Mouse (Mus musculus): ENCODE measurements around the gene Mcm10. TPM values are rescaled to one million over a fixed set of nuclear protein-coding genes. Genes with fewer than 3 reads are reported as not detected.

Mcm10 gene
- polyA plus RNA-seq, 1 experiment from 2014 or later = 66.0 TPM

DNA sequence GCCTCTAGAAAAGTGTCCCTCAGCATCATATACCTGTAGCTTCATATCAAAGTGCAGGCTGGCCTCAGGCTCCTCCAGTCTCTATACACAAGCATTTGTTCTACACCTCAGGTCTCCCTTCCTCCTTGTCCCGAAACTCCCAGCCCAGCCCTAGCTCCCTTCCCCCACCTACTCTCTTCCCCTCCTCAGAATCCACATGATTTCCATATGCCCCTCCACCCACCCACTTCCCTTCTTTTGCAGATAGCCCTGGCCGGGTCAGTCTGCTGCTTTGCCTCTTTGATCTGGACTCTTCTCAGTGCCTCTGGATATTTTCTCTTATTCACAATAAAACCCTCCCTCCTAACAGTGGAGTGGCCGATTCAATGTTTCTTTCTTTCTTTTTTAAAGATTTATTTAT is 31.7 kb upstream of the Mcm10 start:
- ATAC-seq (replicated peaks; ENCODE audit: insufficient number of reproducible peaks, low FRiP score, low TSS enrichment, low read depth) (no peak), DNase-seq (ENCODE audit: low spot score) (no peak)
- Histone ChIP-seq H3K9me3 (replicated peaks; ENCODE audit: control insufficient read depth, low read length) (no peaks in the 10 kb centered on the region), H3K27me3 (ENCODE audit: control insufficient read depth, insufficient read depth, low read length) (no peaks in the 10 kb centered on the region), H3K27ac (replicated peaks; ENCODE audit: low read depth, low read length) (no peak overlapping the region), H3K4me1 (ENCODE audit: control insufficient read depth, insufficient read depth, low read length) (peaks cover 3% of the 10 kb centered on the region; the same call in 1 of the 2 replicates), H3K36me3 (replicated peaks; ENCODE audit: control insufficient read depth, insufficient read depth, low read depth, low read length) (no peaks in the 10 kb centered on the region), H3K4me3 (ENCODE audit: low read depth, low read length) (no peak overlapping the region), H3K9ac (replicated peaks; ENCODE audit: low read length) (no peak overlapping the region), H3K4me2 (ENCODE audit: low read depth, low read length) (no peak overlapping the region)
- WGBS = 42% methylated on average over 3 of the region's 3 CpGs

DNA sequence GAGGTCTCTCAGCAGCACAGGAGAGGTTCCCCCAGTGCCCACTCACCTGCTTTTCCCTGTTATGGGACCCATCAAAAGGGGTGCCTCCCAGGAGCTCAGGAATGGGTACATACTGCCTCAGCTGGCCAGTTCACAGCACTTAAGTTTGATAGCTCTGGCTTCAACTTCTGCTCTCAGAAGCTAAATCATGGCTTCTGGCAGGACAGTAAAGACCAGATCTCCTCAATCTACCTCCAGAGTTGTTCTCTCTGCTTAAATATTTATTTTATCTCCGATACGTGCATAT is 30.8 kb upstream of the Mcm10 start:
- DNase-seq (ENCODE audit: low spot score) (no peak), ATAC-seq (replicated peaks; ENCODE audit: insufficient number of reproducible peaks, low FRiP score, low TSS enrichment, low read depth) (no peak)
- no peak overlapping the region for H3K4me3 ChIP-seq (ENCODE audit: low read depth, low read length)
- H3K4me1 ChIP-seq (ENCODE audit: control insufficient read depth, insufficient read depth, low read length) = peaks cover 3% of the 10 kb centered on the region; the same call in 1 of the 2 replicates
- no peaks in the 10 kb centered on the region for H3K27me3 ChIP-seq (ENCODE audit: control insufficient read depth, insufficient read depth, low read length)
- no peak overlapping the region for H3K4me2 ChIP-seq (ENCODE audit: low read depth, low read length)
- no peak overlapping the region for H3K27ac ChIP-seq (replicated peaks; ENCODE audit: low read depth, low read length)
- no peak overlapping the region for H3K9ac ChIP-seq (replicated peaks; ENCODE audit: low read length)
- WGBS = 88% methylated on average over 2 of the region's 2 CpGs
- H3K36me3 ChIP-seq (replicated peaks; ENCODE audit: control insufficient read depth, insufficient read depth, low read depth, low read length) = no peaks in the 10 kb centered on the region
- H3K9me3 ChIP-seq (replicated peaks; ENCODE audit: control insufficient read depth, low read length) = no peaks in the 10 kb centered on the region

DNA sequence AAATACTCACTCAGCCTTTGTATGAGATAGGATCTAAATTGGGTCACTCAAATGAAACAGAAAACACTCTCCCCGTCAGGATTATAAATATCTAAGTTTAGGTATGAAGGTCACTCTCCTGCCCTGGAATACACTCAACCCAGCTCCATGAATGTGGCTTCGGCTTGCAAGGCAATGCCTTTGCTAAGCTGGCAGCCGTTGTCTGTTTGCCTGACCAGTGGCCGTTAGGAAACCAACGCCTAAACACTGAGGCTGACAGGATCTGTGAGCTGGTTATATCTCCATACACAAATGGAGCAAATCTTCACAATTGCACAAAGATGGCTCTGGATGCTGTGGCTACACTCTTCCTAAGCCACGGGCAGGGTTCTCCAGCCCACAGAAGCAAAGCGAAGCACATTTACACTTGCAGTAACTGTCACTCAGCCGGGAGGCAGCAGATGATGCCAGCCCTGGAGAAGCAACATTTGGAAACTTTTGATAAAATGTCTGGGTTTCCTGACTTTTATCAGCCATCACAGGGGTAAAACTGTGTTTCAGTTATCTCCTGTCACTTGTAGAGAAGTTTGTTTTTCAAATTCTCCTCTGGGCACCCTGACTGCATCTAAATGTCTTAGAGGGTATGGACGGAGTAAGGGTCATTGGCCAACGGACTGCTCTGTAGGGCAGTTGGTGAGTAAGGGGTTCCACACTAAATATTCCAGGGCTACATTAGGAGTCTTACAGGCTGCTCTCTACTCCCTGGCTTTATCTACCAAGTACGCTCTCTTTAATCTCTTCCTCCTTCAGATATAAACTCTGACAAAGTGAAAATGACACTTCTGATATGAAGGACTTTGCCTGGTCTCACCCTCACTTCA is 30.3 kb upstream of the Mcm10 start:
- H3K4me2 ChIP-seq (ENCODE audit: low read depth, low read length) = no peak overlapping the region
- H3K9ac ChIP-seq (replicated peaks; ENCODE audit: low read length) = no peak overlapping the region
- ATAC-seq (replicated peaks; ENCODE audit: insufficient number of reproducible peaks, low FRiP score, low TSS enrichment, low read depth) (no peak), DNase-seq (ENCODE audit: low spot score) (no peak)
- H3K4me3 ChIP-seq (ENCODE audit: low read depth, low read length) = no peak overlapping the region
- 77% methylated on average over 11 of the region's 11 CpGs for WGBS
- H3K36me3 ChIP-seq (replicated peaks; ENCODE audit: control insufficient read depth, insufficient read depth, low read depth, low read length) = no peaks in the 10 kb centered on the region
- peaks cover 3% of the 10 kb centered on the region; the same call in 1 of the 2 replicates for H3K4me1 ChIP-seq (ENCODE audit: control insufficient read depth, insufficient read depth, low read length)
- H3K27ac ChIP-seq (replicated peaks; ENCODE audit: low read depth, low read length) = no peak overlapping the region
- H3K27me3 ChIP-seq (ENCODE audit: control insufficient read depth, insufficient read depth, low read length) = no peaks in the 10 kb centered on the region
- H3K9me3 ChIP-seq (replicated peaks; ENCODE audit: control insufficient read depth, low read length) = no peaks in the 10 kb centered on the region

GRCm38 (mm10) chr2:5041854-5042253 is 29.3 kb upstream of the Mcm10 start:
- Histone ChIP-seq H3K27ac (replicated peaks; ENCODE audit: low read depth, low read length) (no peak overlapping the region), H3K9ac (replicated peaks; ENCODE audit: low read length) (no peak overlapping the region), H3K4me1 (ENCODE audit: control insufficient read depth, insufficient read depth, low read length) (peaks cover 3% of the 10 kb centered on the region; the same call in 1 of the 2 replicates), H3K4me2 (ENCODE audit: low read depth, low read length) (no peak overlapping the region), H3K27me3 (ENCODE audit: control insufficient read depth, insufficient read depth, low read length) (no peaks in the 10 kb centered on the region), H3K4me3 (ENCODE audit: low read depth, low read length) (no peak overlapping the region), H3K36me3 (replicated peaks; ENCODE audit: control insufficient read depth, insufficient read depth, low read depth, low read length) (no peaks in the 10 kb centered on the region), H3K9me3 (replicated peaks; ENCODE audit: control insufficient read depth, low read length) (no peaks in the 10 kb centered on the region)
- 89% methylated on average over 5 of the region's 5 CpGs for WGBS
- DNase-seq (ENCODE audit: low spot score) = no peak
- ATAC-seq (replicated peaks; ENCODE audit: insufficient number of reproducible peaks, low FRiP score, low TSS enrichment, low read depth) = no peak

GRCm38 (mm10) chr2:5040281-5041161 is 27.9 kb upstream of the Mcm10 start:
- no peaks in the 10 kb centered on the region for H3K36me3 ChIP-seq (replicated peaks; ENCODE audit: control insufficient read depth, insufficient read depth, low read depth, low read length)
- no peak overlapping the region for H3K9ac ChIP-seq (replicated peaks; ENCODE audit: low read length)
- H3K27me3 ChIP-seq (ENCODE audit: control insufficient read depth, insufficient read depth, low read length) = no peaks in the 10 kb centered on the region
- no peak overlapping the region for H3K4me3 ChIP-seq (ENCODE audit: low read depth, low read length)
- H3K4me1 ChIP-seq (ENCODE audit: control insufficient read depth, insufficient read depth, low read length) = peaks cover 3% of the 10 kb centered on the region; the same call in 1 of the 2 replicates
- no peaks in the 10 kb centered on the region for H3K9me3 ChIP-seq (replicated peaks; ENCODE audit: control insufficient read depth, low read length)
- ATAC-seq (replicated peaks; ENCODE audit: insufficient number of reproducible peaks, low FRiP score, low TSS enrichment, low read depth) (no peak), DNase-seq (ENCODE audit: low spot score) (no peak)
- no peak overlapping the region for H3K4me2 ChIP-seq (ENCODE audit: low read depth, low read length)
- 92% methylated on average over 12 of the region's 12 CpGs for WGBS
- H3K27ac ChIP-seq (replicated peaks; ENCODE audit: low read depth, low read length) = no peak overlapping the region

DNA sequence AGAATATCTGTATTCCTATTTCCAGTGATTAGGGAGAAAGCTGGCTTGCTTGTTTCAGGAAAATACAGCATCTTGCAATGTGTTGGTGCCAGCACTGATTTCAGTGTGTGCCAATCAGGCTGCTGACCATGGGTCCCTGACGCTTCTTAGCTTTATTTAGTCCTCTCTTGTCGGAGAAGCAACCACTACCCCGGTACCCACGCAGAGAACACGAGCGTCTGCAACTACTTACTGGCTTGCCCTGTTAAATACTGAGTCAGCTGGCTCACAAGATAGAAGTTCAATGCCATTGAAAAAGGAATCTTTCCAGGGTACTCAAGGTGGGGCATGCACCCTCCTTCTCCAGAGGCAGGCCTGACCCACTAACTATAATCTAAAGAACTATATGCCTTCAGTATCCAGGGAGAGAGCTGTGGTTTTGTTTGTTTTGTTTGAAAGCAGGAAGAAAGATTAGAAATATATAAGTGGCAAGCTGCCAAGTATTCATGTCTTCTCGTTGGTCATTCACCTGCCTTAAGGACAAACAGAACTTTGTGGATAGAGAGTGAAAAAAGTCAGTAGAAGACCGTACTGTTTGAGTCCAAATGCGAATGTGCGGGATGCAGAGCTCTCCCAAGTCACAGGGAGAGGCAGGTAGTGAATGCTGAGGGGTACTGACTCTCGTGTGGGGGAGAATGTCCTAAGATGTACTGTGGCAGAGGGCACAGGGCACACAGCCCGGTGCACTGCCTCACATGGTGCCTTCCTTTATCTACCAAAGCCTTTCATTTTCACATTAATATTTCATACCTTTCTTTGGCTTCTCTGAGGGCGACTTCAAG is 27.0 kb upstream of the Mcm10 start:
- Histone ChIP-seq H3K4me2 (ENCODE audit: low read depth, low read length) (no peak overlapping the region), H3K27ac (replicated peaks; ENCODE audit: low read depth, low read length) (no peak overlapping the region), H3K36me3 (replicated peaks; ENCODE audit: control insufficient read depth, insufficient read depth, low read depth, low read length) (no peaks in the 10 kb centered on the region), H3K9me3 (replicated peaks; ENCODE audit: control insufficient read depth, low read length) (no peaks in the 10 kb centered on the region), H3K4me3 (ENCODE audit: low read depth, low read length) (no peak overlapping the region), H3K27me3 (ENCODE audit: control insufficient read depth, insufficient read depth, low read length) (no peaks in the 10 kb centered on the region), H3K4me1 (ENCODE audit: control insufficient read depth, insufficient read depth, low read length) (no peaks in the 10 kb centered on the region), H3K9ac (replicated peaks; ENCODE audit: low read length) (no peak overlapping the region)
- DNase-seq (ENCODE audit: low spot score) (no peak), ATAC-seq (replicated peaks; ENCODE audit: insufficient number of reproducible peaks, low FRiP score, low TSS enrichment, low read depth) (no peak)
- 82% methylated on average over 13 of the region's 13 CpGs for WGBS

DNA sequence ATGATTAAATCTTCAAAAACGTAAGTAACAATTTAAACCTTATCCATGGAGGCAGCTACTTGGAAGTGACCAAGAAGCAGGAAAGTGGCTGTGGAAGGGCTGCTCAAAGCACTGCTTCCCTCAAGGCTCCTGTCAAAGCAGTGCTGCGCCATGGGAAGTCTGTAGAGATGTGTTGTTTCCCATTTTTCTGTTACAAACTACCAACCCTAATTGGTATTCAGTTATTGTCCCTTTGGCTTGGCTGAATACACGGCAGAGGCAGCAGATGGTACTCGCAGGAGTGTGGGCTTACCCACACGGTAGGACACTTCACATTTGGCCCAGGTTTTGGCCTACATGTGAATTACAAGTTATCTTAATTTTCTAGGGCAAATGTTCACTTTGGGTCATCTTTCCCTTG is 25.7 kb upstream of the Mcm10 start:
- H3K9me3 ChIP-seq (replicated peaks; ENCODE audit: control insufficient read depth, low read length) = no peaks in the 10 kb centered on the region
- H3K27ac ChIP-seq (replicated peaks; ENCODE audit: low read depth, low read length) = no peak overlapping the region
- H3K27me3 ChIP-seq (ENCODE audit: control insufficient read depth, insufficient read depth, low read length) = no peaks in the 10 kb centered on the region
- DNase-seq (ENCODE audit: low spot score) = no peak
- no peak overlapping the region for H3K4me2 ChIP-seq (ENCODE audit: low read depth, low read length)
- WGBS = 68% methylated on average over 5 of the region's 5 CpGs
- H3K4me3 ChIP-seq (ENCODE audit: low read depth, low read length) = no peak overlapping the region
- no peak for ATAC-seq (replicated peaks; ENCODE audit: insufficient number of reproducible peaks, low FRiP score, low TSS enrichment, low read depth)
- H3K9ac ChIP-seq (replicated peaks; ENCODE audit: low read length) = no peak overlapping the region
- no peaks in the 10 kb centered on the region for H3K4me1 ChIP-seq (ENCODE audit: control insufficient read depth, insufficient read depth, low read length)
- H3K36me3 ChIP-seq (replicated peaks; ENCODE audit: control insufficient read depth, insufficient read depth, low read depth, low read length) = no peaks in the 10 kb centered on the region
